Mouse (Mus musculus): ENCODE data around the gene M1ap. TPM values are rescaled to one million over a fixed set of nuclear protein-coding genes. Genes with fewer than 3 reads are reported as not detected.
A peak's percentile ranks its signal among the peaks of the same experiment; 100 is the strongest.

The M1ap gene
- total RNA-seq, 1 experiment from 2014 or later: not detected

- DNase-seq: peak; percentile 58
These were observed 124.5 kb downstream of the M1ap start for GRCm38 (mm10) chr6:83071220-83071619.

DNA sequence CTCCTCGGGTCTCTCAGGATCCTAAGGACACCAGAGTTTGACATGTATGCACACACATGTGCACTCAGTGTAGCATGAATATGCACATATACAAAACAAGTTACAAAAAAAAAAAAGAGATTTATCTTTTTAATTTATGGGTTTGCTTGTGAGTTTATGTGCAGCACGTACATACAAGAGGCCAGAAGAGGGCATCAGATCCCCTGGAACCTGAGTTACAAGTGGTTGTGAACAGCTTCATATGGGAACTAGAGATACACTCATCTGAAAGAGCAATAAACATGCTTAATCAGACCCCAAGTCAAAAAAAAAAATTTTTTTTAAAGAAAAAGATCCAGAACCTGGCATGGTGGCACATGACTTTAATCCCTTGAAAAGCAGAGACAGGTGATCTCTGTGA is 128.3 kb downstream of the M1ap start:
- DNase-seq: no peak

DNA sequence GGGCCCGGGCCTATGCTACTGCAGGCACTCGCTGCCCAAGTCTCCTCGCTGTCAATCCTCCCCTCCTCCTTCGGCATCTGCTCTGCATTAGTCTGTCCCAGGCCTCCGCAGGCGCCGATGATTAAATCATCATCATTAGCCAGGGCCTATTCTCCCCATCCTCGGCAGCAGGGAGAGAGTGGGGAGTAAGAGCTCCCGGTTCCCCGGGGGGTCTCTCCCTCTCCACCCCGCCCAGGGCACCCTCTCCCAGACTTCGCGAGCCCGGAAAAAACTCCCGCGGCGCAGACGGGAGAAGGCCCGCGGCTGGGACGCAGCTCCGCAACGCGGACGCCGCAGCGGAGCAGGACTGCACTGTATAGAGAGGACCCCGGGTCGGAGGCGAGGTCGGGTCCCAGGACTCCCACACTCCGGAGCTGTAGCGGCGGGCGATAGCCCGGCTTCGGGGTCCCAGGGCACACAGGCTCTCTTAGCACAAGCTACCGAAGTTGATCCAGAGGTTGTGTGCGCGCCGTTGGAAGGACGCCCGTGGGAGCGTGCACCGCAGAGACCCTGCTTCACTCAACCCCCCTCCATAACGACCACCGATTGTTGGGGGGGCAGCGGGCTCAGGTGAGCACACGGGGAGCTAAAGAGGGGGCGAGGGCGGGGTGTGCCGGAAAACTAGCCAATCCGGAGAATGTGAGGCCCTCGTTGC is 131.1 kb downstream of the M1ap start, which contains the start of gene Pcgf1:
Gene Pcgf1, plus strand, starts transcription at position 240 of the 694 bp plus-strand sequence.
- DNase-seq: peak; percentile 74

GRCm38 (mm10) chr6:83078324-83078858 is 131.7 kb downstream of the M1ap start:
- DNase-seq: peak; percentile 99

Small RNAs within 50 kb of the gene (microRNA-seq; reads per million reads assigned to microRNA genes)
- 0 reads per million in 2 experiments for gene Mir7040

Other genes starting within 250 kb of the M1ap start
- gene Pole4, start 241.5 kb upstream of the M1ap start, total RNA-seq (2021): 39.5 and 42.3 TPM in 2 replicates
- 123 and 126 TPM in 2 replicates for gene Hk2, start 172.4 kb upstream of the M1ap start, total RNA-seq (2021)
- gene Sema4f, start 7.1 kb upstream of the M1ap start, total RNA-seq (2021): 0.48 and 1.8 TPM in 2 replicates
- 8.3 and 13.0 TPM in 2 replicates for gene Dok1, start 86.6 kb downstream of the M1ap start, total RNA-seq (2021)
- 2.8 and 4.1 TPM in 2 replicates for gene Loxl3, start 87.3 kb downstream of the M1ap start, total RNA-seq (2021)
- gene Aup1, start 107.6 kb downstream of the M1ap start, total RNA-seq (2021): 164 and 190 TPM in 2 replicates
- gene Htra2, start 108.4 kb downstream of the M1ap start, total RNA-seq (2021): 50.7 and 59.3 TPM in 2 replicates
- gene Dqx1, start 110.9 kb downstream of the M1ap start, total RNA-seq (2021): 2.8 TPM in 2 replicates
- gene Tlx2, start 123.4 kb downstream of the M1ap start, total RNA-seq (2021): 9.4 and 10.4 TPM in 2 replicates
- gene Pcgf1, start 131.0 kb downstream of the M1ap start, total RNA-seq (2021): 29.2 and 39.8 TPM in 2 replicates
- 6.4 and 9.0 TPM in 2 replicates for gene Lbx2, start 139.5 kb downstream of the M1ap start, total RNA-seq (2021)
- gene Ccdc142, start 154.7 kb downstream of the M1ap start, total RNA-seq (2021): 3.1 and 6.0 TPM in 2 replicates
- 4.1 and 5.3 TPM in 2 replicates for gene Gm42688, start 154.7 kb downstream of the M1ap start, total RNA-seq (2021)
- 114 and 119 TPM in 2 replicates for gene Mrpl53, start 162.1 kb downstream of the M1ap start, total RNA-seq (2021)
- 51.1 and 56.5 TPM in 2 replicates for gene Mogs, start 168.6 kb downstream of the M1ap start, total RNA-seq (2021)
- 64.5 and 69.3 TPM in 2 replicates for gene Wbp1, start 174.7 kb downstream of the M1ap start, total RNA-seq (2021)
- gene Ino80b, start 178.5 kb downstream of the M1ap start, total RNA-seq (2021): 19.3 and 22.5 TPM in 2 replicates
- 9.1 and 13.6 TPM in 2 replicates for gene Rtkn, start 188.6 kb downstream of the M1ap start, total RNA-seq (2021)
- gene Wdr54, start 209.5 kb downstream of the M1ap start, total RNA-seq (2021): 1.5 and 2.9 TPM in 2 replicates
- gene 1700003E16Rik, start 209.5 kb downstream of the M1ap start, total RNA-seq (2021): 0.33 and 0.34 TPM in 2 replicates
- 102 and 126 TPM in 2 replicates for gene Dctn1, start 219.0 kb downstream of the M1ap start, total RNA-seq (2021)